Mouse (Mus musculus) G1E (cell line): Measurements from ENCODE around the gene Foxn3. TPM values are rescaled to one million over a fixed set of nuclear protein-coding genes. Genes with fewer than 3 reads are reported as not detected.

ENCODE experiments used
- ATAC-seq: 2 replicates; pipeline ENCODE4 v1.8.0; 2016; ENCODE audit warnings: mild to moderate bottlenecking; ENCODE audit not compliant: insufficient number of reproducible peaks, poor library complexity, low FRiP score, severe bottlenecking; ENCODE audit errors: extremely low read depth
- DNase-seq: peaks from one replicate; pipeline ENCODE4 v3.0.0; 2012; ENCODE audit warnings: low spot score
- H3K27me3 ChIP-seq: 2 replicates; pipeline ENCODE4 v1.6.1; 2012; ENCODE audit warnings: mild to moderate bottlenecking, low read length, inconsistent platforms; ENCODE audit not compliant: insufficient read depth
- H3K36me3 ChIP-seq: replicated peaks from 2 replicates; pipeline ENCODE3; 2012; ENCODE audit warnings: mild to moderate bottlenecking, inconsistent platforms
- H3K4me1 ChIP-seq: 2 replicates; pipeline ENCODE4 v1.6.1; 2012; ENCODE audit warnings: low read depth, low read length, inconsistent platforms, mixed read lengths; ENCODE audit not compliant: insufficient read depth
- H3K4me3 ChIP-seq: 2 replicates; pipeline ENCODE4 v1.5.1; 2012; ENCODE audit warnings: low read depth, mild to moderate bottlenecking, inconsistent platforms, low read length, moderate library complexity, mixed read lengths
- H3K9me3 ChIP-seq: replicated peaks from 2 replicates; pipeline ENCODE4 v1.6.1; 2012; ENCODE audit warnings: inconsistent platforms
- CTCF ChIP-seq: IDR thresholded peaks from 2 replicates; pipeline ENCODE4 v1.5.1; 2012; ENCODE audit warnings: low read depth, low read length, inconsistent platforms, mixed read lengths
- GATA1 ChIP-seq: IDR thresholded peaks from 2 replicates; pipeline ENCODE4 v1.6.1; 2012; ENCODE audit warnings: borderline replicate concordance, low read length, inconsistent platforms, mixed read lengths
- GATA2 ChIP-seq: IDR thresholded peaks from 2 replicates; pipeline ENCODE4 v1.6.1; 2012; ENCODE audit warnings: low read depth, low read length, inconsistent platforms, borderline replicate concordance
- POLR2AphosphoS5 ChIP-seq: IDR thresholded peaks from 2 replicates; pipeline ENCODE4 v1.6.1; 2012; ENCODE audit warnings: low read depth, low read length, inconsistent platforms; ENCODE audit not compliant: insufficient replicate concordance
- TAL1 ChIP-seq: conservative IDR thresholded peaks from 2 replicates; pipeline ENCODE4 v1.6.1; 2012; ENCODE audit warnings: low read depth, low read length, inconsistent platforms, mixed read lengths
- polyA plus RNA-seq: library from polyadenylated mRNA; stranded (reverse); fragments of >175 nt; gene quantifications from 2 replicates; pipeline ENCODE4 v1.2.3, GENCODE M21; 2012
- total RNA-seq, 2 experiments: library from RNA; stranded (forward) in 1 of 2; stranded (reverse) in 1 of 2; fragments of 200-1000 nt in 1 of 2; fragments of >200 nt in 1 of 2; fragmentation: Nextera tagmentation in 1 of 2; gene quantifications; 2 replicates each; pipeline ENCODE4 v1.2.3; 2014 to 2017

Foxn3 gene
- total and polyA plus RNA-seq, 3 experiments: 15.1 to 111 (median 20.1) TPM

- peaks cover 8% of the 10 kb centered on the region; the same call in 1 of the 2 replicates for H3K9me3 ChIP-seq
- H3K4me1 ChIP-seq: no peaks in the 10 kb centered on the region
- TF ChIP-seq TAL1: no peak
- TF ChIP-seq GATA1: no peak
- no peak for TF ChIP-seq CTCF
- TF ChIP-seq GATA2: no peak
- TF ChIP-seq POLR2AphosphoS5: no peak
- no peaks in the 10 kb centered on the region for H3K27me3 ChIP-seq
- H3K36me3 ChIP-seq: no peaks in the 10 kb centered on the region
- no peak for DNase-seq
- no peak for ATAC-seq
- no peak overlapping the region for H3K4me3 ChIP-seq
Measured at GRCm38 (mm10) chr12:99548419-99548818, 15.0 kb downstream of the Foxn3 start.

- ATAC-seq (no peak), DNase-seq (no peak)
- TF ChIP-seq GATA2 (no peak), POLR2AphosphoS5 (no peak), CTCF (no peak)
- H3K4me3 ChIP-seq: no peak overlapping the region
- H3K4me1 ChIP-seq: no peaks in the 10 kb centered on the region
- peaks cover 5% of the 10 kb centered on the region; the same call in 1 of the 2 replicates for H3K9me3 ChIP-seq
- H3K27me3 ChIP-seq: no peaks in the 10 kb centered on the region
- H3K36me3 ChIP-seq: no peaks in the 10 kb centered on the region
Measured at GRCm38 (mm10) chr12:99547295-99547694, 16.1 kb downstream of the Foxn3 start.

GRCm38 (mm10) chr12:99545270-99545770, 18.1 kb downstream of the Foxn3 start:
- DNase-seq (no peak), ATAC-seq (no peak)
- no peak for TF ChIP-seq GATA2
- TF ChIP-seq CTCF: no peak
- no peak for TF ChIP-seq POLR2AphosphoS5
- no peak for TF ChIP-seq GATA1
- no peak for TF ChIP-seq TAL1
- Histone ChIP-seq H3K9me3 (peaks cover 5% of the 10 kb centered on the region; the same call in 1 of the 2 replicates), H3K27me3 (no peaks in the 10 kb centered on the region), H3K4me1 (no peaks in the 10 kb centered on the region), H3K36me3 (no peaks in the 10 kb centered on the region), H3K4me3 (no peak overlapping the region)

DNA sequence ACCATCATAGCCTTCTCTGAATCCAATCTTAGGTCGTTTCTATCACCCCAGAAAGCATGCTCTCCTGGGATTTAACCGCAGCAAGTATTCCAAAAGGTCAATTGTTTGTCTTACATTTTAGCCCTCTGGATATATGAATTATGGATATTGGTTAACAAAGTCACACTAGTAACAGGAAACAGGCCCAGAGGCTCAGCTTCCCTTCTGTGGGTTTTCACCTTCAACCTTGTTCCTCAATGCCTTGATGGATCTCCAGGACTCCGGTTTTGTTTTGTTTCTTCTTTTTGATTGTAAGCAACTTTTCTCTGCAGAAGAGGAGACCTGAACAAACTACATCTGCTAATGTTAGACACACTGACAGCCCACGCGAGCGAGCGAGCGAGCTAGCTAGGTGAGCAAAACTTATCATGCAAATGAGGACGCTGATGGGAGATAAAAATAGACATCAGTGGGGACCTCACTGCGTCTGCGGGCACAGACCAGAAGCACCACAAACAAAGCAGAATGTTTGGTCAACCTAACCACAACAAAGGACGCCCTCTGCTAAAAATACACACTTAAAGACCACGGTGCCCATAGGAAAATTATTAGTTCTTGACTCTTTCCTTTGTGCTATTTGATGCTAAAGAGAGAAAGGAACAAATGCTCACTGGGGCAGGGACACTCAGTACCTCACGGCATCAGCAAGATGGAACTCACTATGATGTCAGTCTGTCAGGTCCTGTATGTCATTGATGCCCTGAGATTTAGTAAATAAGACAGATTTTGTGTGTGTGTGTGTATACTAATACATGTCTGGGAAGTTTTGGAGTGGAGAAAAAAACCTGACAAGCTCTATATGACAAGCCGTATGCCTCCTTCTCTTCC, 18.9 kb downstream of the Foxn3 start:
- Histone ChIP-seq H3K27me3 (no peaks in the 10 kb centered on the region), H3K4me3 (no peak overlapping the region), H3K9me3 (peaks cover 8% of the 10 kb centered on the region), H3K36me3 (no peaks in the 10 kb centered on the region), H3K4me1 (no peaks in the 10 kb centered on the region)
- DNase-seq: no peak
- no peak for TF ChIP-seq TAL1
- TF ChIP-seq GATA1: no peak
- TF ChIP-seq GATA2: no peak
- TF ChIP-seq POLR2AphosphoS5: no peak
- TF ChIP-seq CTCF: no peak
- no peak for ATAC-seq

- ATAC-seq (no peak; the same call in 1 of the 2 replicates), DNase-seq (no peak)
- Histone ChIP-seq H3K4me1 (no peaks in the 10 kb centered on the region), H3K27me3 (no peaks in the 10 kb centered on the region), H3K9me3 (peaks cover 8% of the 10 kb centered on the region), H3K4me3 (no peak overlapping the region), H3K36me3 (no peaks in the 10 kb centered on the region)
- no peak for TF ChIP-seq GATA2
- TF ChIP-seq CTCF: no peak
- no peak for TF ChIP-seq TAL1
- TF ChIP-seq POLR2AphosphoS5: no peak
- TF ChIP-seq GATA1: no peak
Measured at GRCm38 (mm10) chr12:99543421-99544195, 19.8 kb downstream of the Foxn3 start.

DNA sequence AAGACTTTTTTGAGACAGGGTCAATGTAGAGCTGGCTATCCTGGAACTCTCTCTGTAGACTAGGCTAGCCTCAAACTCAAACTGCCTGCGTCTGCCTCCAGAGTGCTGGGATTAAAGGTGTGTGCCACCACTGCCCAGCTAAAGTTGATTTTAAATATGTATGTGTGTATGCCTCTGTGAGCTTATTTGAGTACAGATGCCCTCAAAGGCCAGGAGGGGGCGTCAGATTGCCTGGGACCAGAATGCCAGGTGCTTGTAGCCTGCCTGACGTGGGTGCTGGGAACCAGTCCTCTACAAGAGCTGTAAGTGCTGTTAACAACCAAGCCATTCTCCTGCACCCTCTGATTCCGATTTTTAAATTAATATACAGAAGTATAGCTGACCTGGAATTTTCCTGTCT, 23.2 kb downstream of the Foxn3 start:
- Histone ChIP-seq H3K9me3 (peaks cover 14% of the 10 kb centered on the region), H3K36me3 (no peaks in the 10 kb centered on the region), H3K27me3 (no peaks in the 10 kb centered on the region), H3K4me3 (no peak overlapping the region), H3K4me1 (no peaks in the 10 kb centered on the region)
- DNase-seq (no peak), ATAC-seq (no peak)
- no peak for TF ChIP-seq GATA2
- TF ChIP-seq GATA1: no peak
- TF ChIP-seq POLR2AphosphoS5: no peak
- TF ChIP-seq CTCF: no peak
- TF ChIP-seq TAL1: no peak
